Mouse (Mus musculus) neural tube, embryonic 11.5 days (tissue): ENCODE data around the gene Mtus2. TPM values are rescaled to one million over a fixed set of nuclear protein-coding genes. Genes with fewer than 3 reads are reported as not detected.

Experiments
- ATAC-seq: fragments of 200-750 bp; cut with Nextera tagmentation; 2 replicates; pipeline ENCODE4 v1.8.0; 2017; ENCODE audit warnings: moderate number of reproducible peaks, mild to moderate bottlenecking, moderate TSS enrichment, moderate library complexity; ENCODE audit not compliant: insufficient read depth, low FRiP score, low TSS enrichment
- DNase-seq: peaks from one replicate; pipeline ENCODE4 v3.0.0-alpha.2; 2015; ENCODE audit warnings: low spot score
- H3K27ac ChIP-seq: fragments of 300-500 bp; sonication (generic); 2 replicates; pipeline ENCODE4 v1.5.1; 2014; ENCODE audit warnings: low read depth, mild to moderate bottlenecking, low read length
- H3K27me3 ChIP-seq: fragments of 300-500 bp; sonication (generic); 2 replicates; pipeline ENCODE4 v1.6.1; 2014; ENCODE audit warnings: mild to moderate bottlenecking, low read length, mixed read lengths; ENCODE audit not compliant: control insufficient read depth, insufficient read depth
- H3K36me3 ChIP-seq: fragments of 300-500 bp; sonication (generic); 2 replicates; pipeline ENCODE4 v1.6.1; 2014; ENCODE audit warnings: mild to moderate bottlenecking, low read length, moderate library complexity, mixed read lengths; ENCODE audit not compliant: control insufficient read depth, insufficient read depth
- H3K4me1 ChIP-seq: fragments of 300-500 bp; sonication (generic); 2 replicates; pipeline ENCODE4 v1.6.1; 2014; ENCODE audit warnings: low read length, mixed read lengths; ENCODE audit not compliant: control insufficient read depth, insufficient read depth
- H3K4me2 ChIP-seq: fragments of 300-500 bp; sonication (generic); 2 replicates; pipeline ENCODE4 v1.6.1; 2014; ENCODE audit warnings: low read depth, mild to moderate bottlenecking, moderate library complexity
- H3K4me3 ChIP-seq: fragments of 300-500 bp; sonication (generic); 2 replicates; pipeline ENCODE4 v1.5.1; 2014; ENCODE audit warnings: low read depth, low read length
- H3K9ac ChIP-seq: fragments of 300-500 bp; sonication (generic); 2 replicates; pipeline ENCODE4 v1.6.1; 2014; ENCODE audit warnings: mild to moderate bottlenecking, low read length
- H3K9me3 ChIP-seq: fragments of 300-500 bp; sonication (generic); 2 replicates; pipeline ENCODE4 v1.6.1; 2016; ENCODE audit warnings: low read length; ENCODE audit not compliant: control insufficient read depth
- WGBS: fragments of 180-500 bp; shearing (Covaris S2); extraction: QIAGEN DNeasy Blood & Tissue Kit; methylation state at CpG from one replicate; pipeline ENCODE4 v1.1.7; 2014; 5-methylcytosine and 5-hydroxymethylcytosine counted together
- polyA plus RNA-seq: library from polyadenylated mRNA; unstranded; fragments of >200 nt; fragmentation: Nextera tagmentation; extraction: Ambion mirVana; gene quantifications from 2 replicates; pipeline ENCODE4 v1.2.1, GENCODE M21; 2014

Mtus2 gene
- polyA plus RNA-seq, 1 experiment from 2014 or later, result 27.5 TPM

- no peak overlapping the region for H3K4me3 ChIP-seq
- DNase-seq, result no peak
- no peak overlapping the region for H3K4me2 ChIP-seq
- H3K4me1 ChIP-seq, result no peaks in the 10 kb centered on the region
- 0 out of 2 replicates have a peak overlapping the region, but pooled peaks have one; percentile 0 for H3K9ac ChIP-seq
- H3K27me3 ChIP-seq, result no peaks in the 10 kb centered on the region
- no peaks in the 10 kb centered on the region; the same call in 1 of the 2 replicates for H3K9me3 ChIP-seq
- 38% methylated on average over 4 of the region's 4 CpGs for WGBS
- ATAC-seq, result no peak
- no peaks in the 10 kb centered on the region for H3K36me3 ChIP-seq
- no peak overlapping the region for H3K27ac ChIP-seq
These were observed 224.1 kb downstream of the Mtus2 start for GRCm38 (mm10) chr5:148181308-148181630.

GRCm38 (mm10) chr5:148181901-148182300 lies 224.8 kb downstream of the Mtus2 start:
- no peaks in the 10 kb centered on the region for H3K27me3 ChIP-seq
- no peak for ATAC-seq
- no peaks in the 10 kb centered on the region; the same call in 1 of the 2 replicates for H3K9me3 ChIP-seq
- no peak overlapping the region for H3K4me2 ChIP-seq
- DNase-seq, result no peak
- H3K4me1 ChIP-seq, result no peaks in the 10 kb centered on the region
- H3K9ac ChIP-seq, result no peak overlapping the region
- H3K4me3 ChIP-seq, result no peak overlapping the region
- H3K27ac ChIP-seq, result no peak overlapping the region
- H3K36me3 ChIP-seq, result no peaks in the 10 kb centered on the region
- 75% methylated on average over 6 of the region's 6 CpGs for WGBS

GRCm38 (mm10) chr5:148185898-148186297 lies 228.8 kb downstream of the Mtus2 start:
- ATAC-seq, result no peak
- H3K36me3 ChIP-seq, result no peaks in the 10 kb centered on the region
- H3K4me3 ChIP-seq, result no peak overlapping the region
- no peaks in the 10 kb centered on the region for H3K27me3 ChIP-seq
- no peak overlapping the region for H3K9ac ChIP-seq
- 70% methylated on average over 1 of the region's 1 CpGs for WGBS
- H3K4me1 ChIP-seq, result no peaks in the 10 kb centered on the region
- no peaks in the 10 kb centered on the region for H3K9me3 ChIP-seq
- H3K4me2 ChIP-seq, result no peak overlapping the region
- DNase-seq, result no peak
- no peak overlapping the region for H3K27ac ChIP-seq

GRCm38 (mm10) chr5:148191416-148191815 lies 234.3 kb downstream of the Mtus2 start:
- ATAC-seq (no peak), DNase-seq (no peak)
- no peaks in the 10 kb centered on the region for H3K9me3 ChIP-seq

GRCm38 (mm10) chr5:148211831-148212230 lies 254.7 kb downstream of the Mtus2 start:
- no peaks in the 10 kb centered on the region for H3K27me3 ChIP-seq
- no peaks in the 10 kb centered on the region for H3K4me1 ChIP-seq
- WGBS, result 95% methylated on average over 4 of the region's 4 CpGs
- no peak overlapping the region for H3K27ac ChIP-seq
- ATAC-seq (no peak), DNase-seq (no peak)
- no peaks in the 10 kb centered on the region for H3K9me3 ChIP-seq
- no peaks in the 10 kb centered on the region for H3K36me3 ChIP-seq
- H3K4me2 ChIP-seq, result no peak overlapping the region
- H3K4me3 ChIP-seq, result no peak overlapping the region
- H3K9ac ChIP-seq, result no peak overlapping the region

More at GRCm38 (mm10) chr5:148191416-148191815, 234.3 kb downstream of the Mtus2 start:
- no peak overlapping the region for H3K4me3 ChIP-seq
- no peak overlapping the region for H3K9ac ChIP-seq
- H3K4me2 ChIP-seq, result no peak overlapping the region
- 30% methylated on average over 4 of the region's 4 CpGs for WGBS
- no peak overlapping the region for H3K27ac ChIP-seq
- H3K4me1 ChIP-seq, result no peaks in the 10 kb centered on the region
- no peaks in the 10 kb centered on the region for H3K27me3 ChIP-seq
- H3K36me3 ChIP-seq, result no peaks in the 10 kb centered on the region

- DNase-seq (no peak), ATAC-seq (no peak)
- H3K9ac ChIP-seq, result no peak overlapping the region
- no peak overlapping the region for H3K4me2 ChIP-seq
- no peak overlapping the region for H3K4me3 ChIP-seq
- H3K9me3 ChIP-seq, result no peaks in the 10 kb centered on the region
- H3K36me3 ChIP-seq, result no peaks in the 10 kb centered on the region
- H3K27me3 ChIP-seq, result no peaks in the 10 kb centered on the region
- no peak overlapping the region for H3K27ac ChIP-seq
- no peaks in the 10 kb centered on the region for H3K4me1 ChIP-seq
- 92% methylated on average over 8 of the region's 8 CpGs for WGBS
These were observed 259.7 kb downstream of the Mtus2 start for GRCm38 (mm10) chr5:148216786-148217185.

GRCm38 (mm10) chr5:148222898-148223297 lies 265.8 kb downstream of the Mtus2 start:
- Histone ChIP-seq H3K27me3 (no peaks in the 10 kb centered on the region), H3K9me3 (no peaks in the 10 kb centered on the region), H3K36me3 (no peaks in the 10 kb centered on the region), H3K4me2 (no peak overlapping the region), H3K4me3 (no peak overlapping the region), H3K27ac (no peak overlapping the region), H3K4me1 (no peaks in the 10 kb centered on the region), H3K9ac (no peak overlapping the region)
- WGBS, result 90% methylated on average over 5 of the region's 5 CpGs
- no peak for DNase-seq
- no peak for ATAC-seq

GRCm38 (mm10) chr5:148224004-148224403 lies 266.9 kb downstream of the Mtus2 start:
- no peak for ATAC-seq
- Histone ChIP-seq H3K27me3 (no peaks in the 10 kb centered on the region), H3K9ac (no peak overlapping the region), H3K4me3 (no peak overlapping the region), H3K36me3 (no peaks in the 10 kb centered on the region), H3K4me2 (no peak overlapping the region), H3K9me3 (no peaks in the 10 kb centered on the region), H3K4me1 (no peaks in the 10 kb centered on the region), H3K27ac (no peak overlapping the region)
- WGBS, result 88% methylated on average over 16 of the region's 16 CpGs
- DNase-seq, result no peak

- H3K36me3 ChIP-seq, result no peaks in the 10 kb centered on the region
- 72% methylated on average over 18 of the region's 18 CpGs for WGBS
- DNase-seq, result no peak
- H3K4me1 ChIP-seq, result no peaks in the 10 kb centered on the region
- no peak for ATAC-seq
- no peaks in the 10 kb centered on the region for H3K27me3 ChIP-seq
- H3K4me2 ChIP-seq, result no peak overlapping the region
- H3K27ac ChIP-seq, result no peak overlapping the region
- no peak overlapping the region for H3K4me3 ChIP-seq
- H3K9ac ChIP-seq, result no peak overlapping the region
- H3K9me3 ChIP-seq, result no peaks in the 10 kb centered on the region
These were observed 276.6 kb downstream of the Mtus2 start for GRCm38 (mm10) chr5:148233714-148234113.
